In genomic region chr5:67607804-67608673, GRCm38 (mm10) we compare ENCODE assay signal across 9 mouse cellular contexts. TPM values are rescaled to one million over a fixed set of nuclear protein-coding genes. Genes with fewer than 3 reads are reported as not detected.
DNase-seq lines count a peak whose midpoint lies in the region; ATAC-seq and TF ChIP-seq lines count a peak whose summit lies in the region.
"Had no signal": no experiment of that assay in that cellular context is flagged by ENCODE, and none has a peak within 500 bp of the region (broad histone marks: within the 10 kb centered on the region; RNA-seq: fewer than 3 reads in every experiment).

Gene Shisa3 (plus strand): TSS chr5:67607882.

- peak within 1 kb of the TSS; percentile 56 for H3K4me2 ChIP-seq in liver, embryonic 14.5 days (ENCODE audit: low read depth)
- H3K4me2 ChIP-seq in neural tube, embryonic 13.5 days = peak within 1 kb of the TSS; percentile 87

- H3K4me1 ChIP-seq in liver, embryonic 14.5 days (replicated peaks; ENCODE audit: control insufficient read depth in 2 of 2, insufficient read depth in 2 of 2, low read length in 1 of 2) = no peaks in the 10 kb centered on the region
- H3K4me1 ChIP-seq in neural tube, embryonic 13.5 days (replicated peaks) = peaks cover 25% of the 10 kb centered on the region

- intact Hi-C loops in left cerebral cortex, postnatal 4 days (cut with DNase I) = no loop called here
- intact Hi-C loops in left cerebral cortex, postnatal 14 days (cut with DNase I) = loop anchor here (10.0 kb wide), 1 partner anchor 513 kb away; the partner anchor contains the start of gene Phox2b
- intact Hi-C loops in gastrocnemius, adult 2 months (cut with DNase I) = no loop called here

- no peaks in the 10 kb centered on the region for H3K9me3 ChIP-seq in liver, embryonic 14.5 days (ENCODE audit: control insufficient read depth, low read length)
- H3K9me3 ChIP-seq in neural tube, embryonic 13.5 days = no peaks in the 10 kb centered on the region

- H3K4me3 ChIP-seq in gastrocnemius, adult 2 months = peak within 1 kb of the TSS; percentile 76
- H3K4me3 ChIP-seq in liver, embryonic 14.5 days (ENCODE audit: insufficient read depth in 1 of 2, low read depth in 2 of 2, low read length in 2 of 2) = peak within 1 kb of the TSS; percentile 8 to 48
- peak within 1 kb of the TSS; percentile 49 for H3K4me3 ChIP-seq in neural tube, embryonic 13.5 days

- peak; percentile 30 for DNase-seq in left cerebral cortex, postnatal 4 days
- no peak for DNase-seq in left cerebral cortex, postnatal 14 days (ENCODE audit: low spot score in 2 of 2)
- DNase-seq in cerebellum, adult 8-10 months = peak; percentile 15
- DNase-seq in gastrocnemius, adult 2 months = peak; percentile 57
- no peak for DNase-seq in liver, embryonic 14.5 days (ENCODE audit: low read depth in 3 of 3, low spot score in 3 of 3)
- no peak for DNase-seq in layer of hippocampus, postnatal 36 days

- no peak for TF ChIP-seq CTCF in gastrocnemius, adult 2 months (IDR thresholded peaks at IDR 0.05)
- TF ChIP-seq CTCF in liver, embryonic 14.5 days (IDR thresholded peaks at IDR 0.05; ENCODE audit: low read depth) = no peak

- H3K36me3 ChIP-seq in liver, embryonic 14.5 days (replicated peaks; ENCODE audit: control insufficient read depth, insufficient read depth, low read depth) = no peaks in the 10 kb centered on the region
- H3K36me3 ChIP-seq in neural tube, embryonic 13.5 days = no peaks in the 10 kb centered on the region

- under 1% methylated on average over 86 of the region's 86 CpGs for WGBS in liver, embryonic 14.5 days (ENCODE audit: insufficient replicate concordance)
- WGBS in neural tube, embryonic 13.5 days = under 1% methylated on average over 81 of the region's 86 CpGs

- H3K27ac ChIP-seq in gastrocnemius, adult 2 months = peak within 1 kb of the TSS; percentile 31; the same call in 1 of the 2 replicates
- H3K27ac ChIP-seq in liver, embryonic 14.5 days = no peak within 1 kb of the TSS
- peak within 1 kb of the TSS; percentile 33 for H3K27ac ChIP-seq in neural tube, embryonic 13.5 days (replicated peaks)

- no peak for TF ChIP-seq EP300 in liver, embryonic 14.5 days (IDR thresholded peaks at IDR 0.05; ENCODE audit: low read depth)

- peak; percentile 17 for ATAC-seq in inflammation-experienced regulatory T-cells, adult 6 months
- no peak for ATAC-seq in liver, embryonic 14.5 days (ENCODE audit: insufficient read depth)
- peak; percentile 77 for ATAC-seq in neural tube, embryonic 13.5 days (ENCODE audit: low read depth)
- ATAC-seq: Patski had no signal

- H3K27me3 ChIP-seq in liver, embryonic 14.5 days (ENCODE audit: control insufficient read depth, insufficient read depth, low read length) = peaks cover 64% of the 10 kb centered on the region
- H3K27me3 ChIP-seq in neural tube, embryonic 13.5 days = peaks cover 82% of the 10 kb centered on the region

- no peak within 1 kb of the TSS for H3K9ac ChIP-seq in liver, embryonic 14.5 days (replicated peaks)
- peak within 1 kb of the TSS; percentile 68 for H3K9ac ChIP-seq in neural tube, embryonic 13.5 days

RNA-seq across cellular contexts. Expression of gene Shisa3, which starts in this region (rescaled TPM):
- 1 to 10 TPM; 1.1 to 1.3 TPM for total RNA-seq in left cerebral cortex, postnatal 4 days (2021)
- total RNA-seq in left cerebral cortex, postnatal 14 days (2021) = 1 to 10 TPM; 1.7 TPM
- total RNA-seq in gastrocnemius, adult 2 months (2021) = 1 to 10 TPM; 1.2 to 1.4 TPM
- polyA plus RNA-seq in inflammation-experienced regulatory T-cells, adult 6 months (2017; shearing (Covaris generic)) = under 1 TPM in 2 of 3 experiments, not detected in 1; 0.34 to 0.59 TPM
- polyA plus RNA-seq in liver, embryonic 14.5 days (2012; rRNA removed) = 0.55 and 0.68 TPM in 2 replicates
- 0.55 and 0.64 TPM in 2 replicates for polyA plus RNA-seq in liver, embryonic 14.5 days (2014; fragmentation: Nextera tagmentation; extraction: Ambion mirVana)
- polyA plus RNA-seq in neural tube, embryonic 13.5 days (2015; fragmentation: Nextera tagmentation; extraction: Ambion mirVana) = 4.3 and 4.5 TPM in 2 replicates
- under 1 TPM; 0.38 to 0.47 TPM for total RNA-seq in layer of hippocampus, postnatal 36 days (2021)
- polyA plus RNA-seq: Patski had no signal

Comparison
In these comparisons a context has a peak if more than half of its experiments do, and no peak if none do; other contexts are left out.
1. DNase-seq: peak in left cerebral cortex, postnatal 4 days (single experiment), cerebellum, adult 8-10 months (single experiment) and gastrocnemius, adult 2 months (single experiment); none in left cerebral cortex, postnatal 14 days (0 of 2), liver, embryonic 14.5 days (0 of 3) and layer of hippocampus, postnatal 36 days (0 of 2).
2. Peak in ATAC-seq in inflammation-experienced regulatory T-cells, adult 6 months; RNA of the gene not detected or under 1 TPM.
3. Peak in every context shown above with its lines, with median percentiles within 50 percentile points of each other: H3K4me3 ChIP-seq.